Mouse (Mus musculus): ENCODE measurements around the gene Arid5a. TPM values are rescaled to one million over a fixed set of nuclear protein-coding genes. Genes with fewer than 3 reads are reported as not detected.
A peak's percentile ranks its signal among the peaks of the same experiment; 100 is the strongest.

The Arid5a gene
- polyA plus RNA-seq, 1 experiment from 2014 or later, result 3.3 TPM

DNA sequence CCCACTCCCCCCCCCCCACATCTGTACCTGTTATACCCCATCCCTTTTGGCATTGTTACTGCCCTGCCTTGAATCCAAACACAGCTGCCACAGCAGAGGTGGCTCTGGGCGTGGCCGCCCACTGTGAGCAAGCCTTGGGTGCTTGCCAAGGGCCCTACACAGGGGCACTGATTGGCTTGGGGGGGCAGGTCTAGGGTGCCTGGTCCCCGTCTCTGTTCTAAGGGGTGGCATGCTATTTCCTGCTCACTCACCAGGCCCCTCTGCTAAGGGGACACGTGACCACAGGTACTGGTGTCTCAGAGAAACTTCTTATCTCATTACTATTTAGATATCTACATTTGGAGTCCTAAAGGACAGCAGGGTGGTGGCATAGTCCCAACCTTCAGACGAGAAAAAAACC, 35.0 kb upstream of the Arid5a start:
- Histone ChIP-seq H3K27me3 (replicated peaks; ENCODE audit: low read depth, poor library complexity, severe bottlenecking) (peaks cover 39% of the 10 kb centered on the region), H3K36me3 (replicated peaks) (no peaks in the 10 kb centered on the region), H3K4me3 (no peak overlapping the region), H3K27ac (replicated peaks) (no peak overlapping the region), H3K4me1 (peaks cover 33% of the 10 kb centered on the region), H3K9me3 (no peaks in the 10 kb centered on the region)
- DNase-seq (ENCODE audit: low spot score), result no peak
- 85% methylated on average over 5 of the region's 5 CpGs for WGBS

DNA sequence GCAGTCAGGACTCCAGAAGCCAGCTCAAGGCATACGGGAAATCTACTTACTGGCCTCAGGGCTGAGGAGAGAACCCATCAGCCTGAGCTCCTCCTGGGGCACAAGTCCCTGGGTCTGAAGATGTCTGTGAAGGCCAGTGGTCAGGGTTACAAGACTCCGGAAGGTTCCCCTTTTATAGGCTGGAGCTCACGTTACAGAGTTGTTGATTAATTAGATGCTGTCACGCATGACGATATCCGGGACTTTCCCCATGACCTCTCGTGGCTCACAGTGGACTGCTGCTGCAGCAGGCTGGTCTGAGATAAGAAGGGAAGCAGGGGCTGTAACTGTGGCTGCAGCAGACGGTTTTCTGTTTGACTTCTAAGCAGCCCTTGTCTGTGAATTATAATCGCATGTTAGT, 34.2 kb upstream of the Arid5a start:
- peak; percentile 19 for DNase-seq (ENCODE audit: low spot score)
- Histone ChIP-seq H3K27me3 (replicated peaks; ENCODE audit: low read depth, poor library complexity, severe bottlenecking) (peaks cover 37% of the 10 kb centered on the region), H3K9me3 (no peaks in the 10 kb centered on the region), H3K4me3 (no peak overlapping the region), H3K27ac (replicated peaks) (peak overlapping the region; percentile 36; the same call in 1 of the 2 replicates), H3K4me1 (peaks cover 33% of the 10 kb centered on the region), H3K36me3 (replicated peaks) (no peaks in the 10 kb centered on the region)
- 48% methylated on average over 9 of the region's 9 CpGs for WGBS

DNA sequence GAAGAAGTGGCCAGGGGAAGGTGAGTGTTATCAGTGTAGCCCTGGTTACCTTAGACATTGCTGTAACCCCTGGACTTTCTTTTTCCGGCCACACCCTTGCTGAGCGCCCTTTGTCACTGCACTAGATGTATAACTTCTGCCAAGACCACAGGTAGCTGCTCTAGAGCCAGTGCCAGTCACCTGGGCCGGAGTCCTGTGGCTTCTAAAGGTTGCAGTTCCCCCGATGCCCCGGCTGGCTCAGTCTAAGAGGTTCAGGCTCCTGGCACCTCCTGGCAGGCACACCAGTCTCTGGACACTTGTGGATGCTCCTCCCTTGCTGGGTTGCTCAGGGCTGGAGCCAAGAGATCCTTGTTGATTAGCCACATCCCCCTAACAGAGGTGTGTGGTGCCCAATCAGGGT, 33.1 kb upstream of the Arid5a start, which contains the start of gene Neurl3:
TSS of gene Neurl3 (minus strand) at position 225 of the 400 bp plus-strand sequence.
- no peak within 1 kb of the TSS; the same call in 1 of the 2 replicates for H3K27ac ChIP-seq (replicated peaks)

DNA sequence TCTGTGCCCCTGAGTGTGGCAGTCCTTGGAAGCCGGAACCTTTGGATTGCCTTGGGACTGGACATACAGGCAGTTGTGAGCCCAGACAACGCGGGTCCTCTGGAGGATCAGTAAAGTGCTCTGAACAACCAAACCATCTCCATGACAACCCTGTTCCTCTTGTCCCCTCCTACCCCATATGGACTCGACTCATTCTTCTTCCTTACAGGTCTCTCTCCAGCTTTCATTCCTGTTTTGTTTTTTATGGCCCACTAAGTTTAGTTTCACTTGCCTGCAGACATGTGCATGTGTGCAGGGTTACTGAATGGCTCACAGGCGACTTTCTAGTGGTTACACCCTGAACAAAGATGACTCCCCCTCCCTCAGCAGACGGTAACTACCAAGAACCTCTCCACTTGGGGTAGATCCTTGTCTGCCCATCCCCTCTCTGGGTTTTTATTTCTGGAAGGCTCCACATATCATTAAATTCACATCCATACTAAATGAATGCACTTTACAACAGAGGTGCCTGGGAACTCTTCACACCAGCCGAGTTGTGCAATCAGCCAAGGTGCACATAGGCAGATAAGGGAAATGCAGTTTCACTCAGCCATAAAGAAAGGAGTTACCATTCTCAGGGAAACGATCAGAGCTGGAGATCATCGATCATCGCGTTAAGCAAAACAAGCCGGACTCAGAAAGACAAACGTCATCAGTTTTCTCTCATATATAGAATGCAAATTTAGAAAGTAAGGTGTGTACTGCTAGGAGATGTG, 31.7 kb upstream of the Arid5a start:
- no peak for DNase-seq (ENCODE audit: low spot score)
- WGBS, result 80% methylated on average over 13 of the region's 13 CpGs
- Histone ChIP-seq H3K4me3 (no peak overlapping the region), H3K4me1 (peaks cover 15% of the 10 kb centered on the region), H3K36me3 (replicated peaks) (no peaks in the 10 kb centered on the region), H3K27ac (replicated peaks) (no peak overlapping the region), H3K9me3 (no peaks in the 10 kb centered on the region), H3K27me3 (replicated peaks; ENCODE audit: low read depth, poor library complexity, severe bottlenecking) (peaks cover 12% of the 10 kb centered on the region; the same call in 1 of the 2 replicates)

More for the DNA sequence above, 33.1 kb upstream of the Arid5a start, which contains the start of gene Neurl3:
- Histone ChIP-seq H3K9me3 (no peaks in the 10 kb centered on the region), H3K4me3 (no peak within 1 kb of the TSS), H3K4me1 (peaks cover 27% of the 10 kb centered on the region), H3K27me3 (replicated peaks; ENCODE audit: low read depth, poor library complexity, severe bottlenecking) (peaks cover 25% of the 10 kb centered on the region), H3K36me3 (replicated peaks) (no peaks in the 10 kb centered on the region)
- WGBS, result 91% methylated on average over 5 of the region's 5 CpGs
- no peak for DNase-seq (ENCODE audit: low spot score)

DNA sequence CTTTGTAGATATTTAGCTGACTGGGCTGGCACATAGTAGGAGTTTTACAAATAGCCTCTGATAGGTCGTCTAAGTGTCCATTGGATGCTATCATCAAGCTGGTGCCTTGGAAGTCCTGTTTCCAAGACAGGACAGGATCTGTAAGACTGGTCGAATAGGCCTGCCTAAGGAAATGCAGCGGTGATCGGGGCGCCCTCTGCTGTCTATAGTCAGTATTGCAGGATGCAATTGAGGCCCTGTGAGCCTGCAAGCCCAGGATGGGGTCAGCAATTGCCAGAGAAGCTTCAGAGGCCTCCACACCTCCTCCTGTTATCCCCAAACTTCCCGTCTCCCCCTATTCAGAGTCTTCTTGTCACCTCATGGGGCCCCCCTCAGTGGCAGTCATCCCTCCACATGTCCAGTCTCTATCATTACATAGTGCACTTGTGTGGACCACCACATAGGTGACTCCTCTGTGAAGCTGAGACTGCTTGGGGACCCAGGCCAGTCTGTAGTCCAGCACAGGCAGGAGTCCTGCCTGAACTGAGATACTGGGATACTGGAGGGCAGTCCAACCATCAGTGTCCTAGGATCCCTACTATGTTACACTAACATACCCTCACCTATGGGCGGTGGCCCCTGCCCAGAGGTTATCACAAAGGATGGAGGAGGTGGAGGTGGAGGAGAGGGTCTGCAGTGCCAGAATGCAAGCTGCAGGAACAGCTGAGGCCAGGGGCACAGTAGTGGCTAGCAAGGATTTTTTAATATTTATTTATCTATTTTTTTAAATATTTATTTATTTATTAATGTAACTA, 30.1 kb upstream of the Arid5a start:
- no peak overlapping the region for H3K4me3 ChIP-seq
- peak; percentile 85 for DNase-seq (ENCODE audit: low spot score)
- 0 out of 2 replicates have a peak, but pooled peaks cover 1% of the 10 kb centered on the region for H3K27me3 ChIP-seq (replicated peaks; ENCODE audit: low read depth, poor library complexity, severe bottlenecking)
- 19% methylated on average over 7 of the region's 7 CpGs for WGBS
- no peaks in the 10 kb centered on the region for H3K36me3 ChIP-seq (replicated peaks)
- H3K4me1 ChIP-seq, result peaks cover 9% of the 10 kb centered on the region
- H3K9me3 ChIP-seq, result no peaks in the 10 kb centered on the region
- no peak overlapping the region for H3K27ac ChIP-seq (replicated peaks)

DNA sequence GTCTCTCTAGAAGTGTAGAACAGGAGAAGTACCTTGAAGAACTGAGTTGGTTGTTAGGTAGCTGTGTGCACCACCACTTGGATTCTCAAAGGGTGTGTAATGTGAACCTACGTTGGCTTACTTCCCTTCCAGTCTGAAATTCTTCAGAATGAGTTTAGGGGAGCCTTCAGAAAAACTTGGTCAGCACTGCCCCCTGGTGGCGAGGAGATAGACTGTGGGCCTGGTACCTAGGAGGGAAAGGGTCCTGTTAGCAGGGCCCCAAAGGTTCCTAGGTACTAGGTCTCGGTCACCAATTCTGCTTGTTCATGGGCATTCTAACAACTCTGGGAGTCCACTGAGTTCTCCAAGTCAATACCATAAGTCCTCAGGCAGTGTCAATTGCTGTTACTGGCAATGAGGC, 28.3 kb upstream of the Arid5a start:
- no peaks in the 10 kb centered on the region for H3K4me1 ChIP-seq
- H3K27me3 ChIP-seq (replicated peaks; ENCODE audit: low read depth, poor library complexity, severe bottlenecking), result no peaks in the 10 kb centered on the region
- WGBS, result 24% methylated on average over 3 of the region's 3 CpGs
- H3K9me3 ChIP-seq, result no peaks in the 10 kb centered on the region
- H3K27ac ChIP-seq (replicated peaks), result no peak overlapping the region
- H3K4me3 ChIP-seq, result no peak overlapping the region
- peak; percentile 84 for DNase-seq (ENCODE audit: low spot score)
- H3K36me3 ChIP-seq (replicated peaks), result no peaks in the 10 kb centered on the region

DNA sequence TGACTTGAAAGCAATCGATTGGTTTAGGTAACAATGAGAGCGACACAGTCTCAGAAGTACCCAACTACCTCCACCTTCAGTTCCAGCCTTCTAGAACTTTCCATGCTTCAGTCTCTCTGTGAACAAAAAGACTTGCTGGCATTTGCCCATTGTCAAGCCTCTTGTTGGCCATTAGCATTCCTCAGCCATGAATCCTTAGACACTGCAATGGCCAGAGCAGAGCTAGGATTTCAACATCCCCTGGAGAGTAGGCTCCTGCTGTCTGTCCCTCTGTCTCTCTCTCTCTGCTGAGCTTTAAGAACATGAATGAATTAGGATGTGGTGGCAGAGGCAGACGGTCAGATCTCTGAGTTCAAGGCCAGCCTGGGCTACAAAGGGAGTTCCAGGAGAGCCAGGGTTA, 26.6 kb upstream of the Arid5a start:
- no peak for DNase-seq (ENCODE audit: low spot score)
- no peak overlapping the region for H3K27ac ChIP-seq (replicated peaks)
- WGBS, result 90% methylated on average over 3 of the region's 3 CpGs
- no peaks in the 10 kb centered on the region for H3K36me3 ChIP-seq (replicated peaks)
- H3K27me3 ChIP-seq (replicated peaks; ENCODE audit: low read depth, poor library complexity, severe bottlenecking), result no peaks in the 10 kb centered on the region
- H3K4me3 ChIP-seq, result no peak overlapping the region
- H3K9me3 ChIP-seq, result no peaks in the 10 kb centered on the region
- H3K4me1 ChIP-seq, result no peaks in the 10 kb centered on the region

DNA sequence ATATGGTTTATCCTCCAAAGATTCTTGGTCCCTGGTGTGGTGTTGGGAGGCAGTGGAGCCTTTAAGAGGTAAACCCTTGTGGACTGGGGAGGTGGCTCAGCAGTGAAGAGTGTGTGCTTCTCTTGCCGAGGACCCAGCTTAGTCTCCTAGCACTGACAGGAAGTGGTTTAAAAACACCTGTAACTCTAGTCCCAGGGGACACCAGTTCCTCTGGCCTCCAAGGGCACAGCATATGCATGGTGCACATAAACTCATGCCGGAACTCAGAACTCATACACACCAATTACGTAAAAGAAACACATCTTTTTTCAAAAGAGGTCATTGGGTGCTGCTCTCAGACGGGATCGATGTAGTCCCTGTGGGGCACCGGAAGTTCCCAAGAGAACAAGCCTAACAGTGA, 25.7 kb upstream of the Arid5a start:
- DNase-seq (ENCODE audit: low spot score), result no peak
- H3K27me3 ChIP-seq (replicated peaks; ENCODE audit: low read depth, poor library complexity, severe bottlenecking), result no peaks in the 10 kb centered on the region
- H3K4me1 ChIP-seq, result no peaks in the 10 kb centered on the region
- no peaks in the 10 kb centered on the region for H3K9me3 ChIP-seq
- no peaks in the 10 kb centered on the region for H3K36me3 ChIP-seq (replicated peaks)
- no peak overlapping the region for H3K27ac ChIP-seq (replicated peaks)
- WGBS, result 86% methylated on average over 6 of the region's 6 CpGs
- H3K4me3 ChIP-seq, result no peak overlapping the region

DNA sequence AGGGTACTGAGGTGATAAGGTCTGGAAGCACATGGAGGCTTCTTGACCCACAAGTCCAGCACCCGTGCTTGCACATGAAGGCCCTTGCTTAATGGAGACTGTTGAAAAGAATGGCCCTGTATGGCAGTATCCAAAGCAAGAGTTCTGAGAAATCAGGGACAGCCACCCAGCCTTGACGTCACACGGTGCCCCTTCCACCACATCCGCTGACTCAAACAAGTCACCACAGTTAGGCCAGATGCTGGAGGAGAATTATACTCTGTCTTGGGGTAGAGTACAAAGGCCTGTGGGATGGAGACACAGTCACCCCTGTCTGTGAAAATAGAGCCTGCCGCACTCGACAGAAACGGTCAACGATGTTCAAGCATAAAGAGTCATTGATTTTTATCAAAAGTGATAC, 14.1 kb upstream of the Arid5a start:
- WGBS, result 91% methylated on average over 8 of the region's 8 CpGs
- peaks cover 23% of the 10 kb centered on the region for H3K27me3 ChIP-seq (replicated peaks; ENCODE audit: low read depth, poor library complexity, severe bottlenecking)
- no peak overlapping the region for H3K27ac ChIP-seq (replicated peaks)

DNA sequence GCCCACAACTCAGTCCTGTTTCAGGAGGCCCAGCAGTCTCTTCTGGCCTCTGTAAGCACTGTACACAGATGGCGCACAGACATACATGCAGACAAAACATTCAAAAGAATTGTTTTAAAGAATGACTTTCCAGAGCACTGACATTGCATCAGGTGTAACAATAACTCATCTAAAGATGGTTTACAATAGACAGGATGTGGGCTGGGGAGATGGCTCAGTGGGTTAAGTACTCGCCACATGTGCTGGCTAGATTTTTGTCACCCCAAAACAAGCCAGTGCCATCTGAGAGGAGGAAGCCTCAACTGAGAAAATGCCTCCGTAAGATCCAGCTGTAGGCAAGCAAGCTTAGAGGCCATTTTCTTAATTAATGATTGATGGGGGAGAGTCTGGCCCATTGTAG, 13.1 kb upstream of the Arid5a start:
- Histone ChIP-seq H3K27ac (replicated peaks) (no peak overlapping the region), H3K27me3 (replicated peaks; ENCODE audit: low read depth, poor library complexity, severe bottlenecking) (peaks cover 33% of the 10 kb centered on the region), H3K4me1 (peaks cover 5% of the 10 kb centered on the region; the same call in 1 of the 2 replicates), H3K36me3 (replicated peaks) (no peaks in the 10 kb centered on the region), H3K4me3 (no peak overlapping the region), H3K9me3 (no peaks in the 10 kb centered on the region)
- WGBS, result 85% methylated on average over 3 of the region's 3 CpGs
- no peak for DNase-seq (ENCODE audit: low spot score)

More for the DNA sequence above, 14.1 kb upstream of the Arid5a start:
- no peaks in the 10 kb centered on the region for H3K9me3 ChIP-seq
- no peaks in the 10 kb centered on the region for H3K4me1 ChIP-seq
- no peak for DNase-seq (ENCODE audit: low spot score)
- no peaks in the 10 kb centered on the region for H3K36me3 ChIP-seq (replicated peaks)
- no peak overlapping the region for H3K4me3 ChIP-seq

DNA sequence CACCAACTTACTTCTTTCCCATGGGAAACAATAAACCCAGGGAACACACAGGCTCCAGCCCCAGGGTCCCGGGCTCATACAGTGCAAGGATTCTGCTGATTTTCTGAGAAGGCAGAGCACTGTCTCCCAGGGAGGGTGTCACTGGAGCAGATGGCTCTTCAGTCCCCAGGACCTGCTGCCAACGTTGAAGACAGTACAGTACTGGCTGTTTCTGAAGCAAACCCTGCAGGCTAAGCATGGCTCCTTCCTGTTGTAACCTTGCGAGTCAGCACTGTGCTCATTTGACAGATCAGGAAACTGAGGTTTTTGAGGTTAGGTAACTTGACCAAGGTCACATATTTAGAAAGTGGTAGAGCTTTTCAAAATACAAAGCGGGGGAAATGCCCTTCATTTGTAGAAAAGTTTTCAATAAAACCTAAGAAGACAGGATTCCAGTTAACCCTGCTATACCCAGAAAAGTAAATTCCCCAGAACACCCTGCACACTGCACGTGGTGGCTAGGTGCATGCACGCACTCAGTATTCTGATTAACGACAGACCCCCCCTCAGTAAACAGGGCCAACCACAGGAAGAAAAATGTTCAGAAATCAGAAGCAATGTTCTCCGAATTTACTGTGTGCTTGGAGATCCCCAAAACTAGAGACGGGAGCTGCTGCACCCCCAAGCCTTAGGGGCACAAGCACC, 10.9 kb upstream of the Arid5a start:
- no peaks in the 10 kb centered on the region for H3K36me3 ChIP-seq (replicated peaks)
- H3K9me3 ChIP-seq, result no peaks in the 10 kb centered on the region
- DNase-seq (ENCODE audit: low spot score), result no peak
- H3K4me3 ChIP-seq, result no peak overlapping the region
- H3K27ac ChIP-seq (replicated peaks), result no peak overlapping the region
- H3K27me3 ChIP-seq (replicated peaks; ENCODE audit: low read depth, poor library complexity, severe bottlenecking), result peaks cover 53% of the 10 kb centered on the region
- peaks cover 5% of the 10 kb centered on the region; the same call in 1 of the 2 replicates for H3K4me1 ChIP-seq
- WGBS, result 74% methylated on average over 9 of the region's 9 CpGs

DNA sequence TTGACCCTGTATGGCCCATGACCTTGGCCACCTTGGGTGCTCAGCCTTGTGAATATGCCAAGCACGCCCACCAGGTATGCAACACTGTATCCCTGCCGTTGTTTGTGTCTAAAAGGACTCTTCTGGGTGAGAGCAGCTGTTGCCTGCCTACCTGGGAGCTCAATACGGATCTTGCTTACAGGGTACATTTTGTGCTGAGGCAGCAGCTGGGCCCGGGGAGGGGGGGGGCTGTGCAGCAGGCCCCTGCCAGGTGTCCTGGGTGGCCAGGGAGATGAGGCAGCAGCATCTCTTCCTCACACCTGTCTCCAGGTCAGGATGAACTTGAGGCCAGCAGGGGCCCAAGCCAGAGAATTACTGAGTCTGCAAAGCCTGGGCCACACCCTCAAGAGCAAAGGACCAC, 9.4 kb upstream of the Arid5a start:
- Histone ChIP-seq H3K4me1 (peaks cover 8% of the 10 kb centered on the region), H3K4me3 (no peak overlapping the region), H3K27me3 (replicated peaks; ENCODE audit: low read depth, poor library complexity, severe bottlenecking) (peaks cover 68% of the 10 kb centered on the region), H3K9me3 (no peaks in the 10 kb centered on the region), H3K36me3 (replicated peaks) (no peaks in the 10 kb centered on the region), H3K27ac (replicated peaks) (no peak overlapping the region)
- no peak for DNase-seq (ENCODE audit: low spot score)
- 82% methylated on average over 4 of the region's 4 CpGs for WGBS

Measured in embryonic facial prominence, embryonic 10.5 days (tissue).